Mouse (Mus musculus) small intestine, adult 2 months (tissue): Measurements from ENCODE around the gene Rpl7l1.
"Not testable (repeated sequence)": the region's sequence is repeated elsewhere in the genome, so short reads cannot be mapped to it uniquely, and the experiment has no call there.

ENCODE experiments used
- CTCF ChIP-seq: fragments of 200-500 bp; IDR thresholded peaks from 2 replicates; pipeline ENCODE4 v1.5.1; 2012; ENCODE audit warnings: low read depth, mild to moderate bottlenecking, control low read depth, inconsistent platforms, low read length, moderate library complexity, mixed read lengths; ENCODE audit not compliant: insufficient replicate concordance, insufficient read length; ENCODE audit errors: extremely low read depth
- POLR2A ChIP-seq: fragments of 200-500 bp; IDR thresholded peaks from 2 replicates; pipeline ENCODE4 v1.6.1; 2012; ENCODE audit warnings: low read depth, mild to moderate bottlenecking, control low read depth, inconsistent platforms, low read length, moderate library complexity

DNA sequence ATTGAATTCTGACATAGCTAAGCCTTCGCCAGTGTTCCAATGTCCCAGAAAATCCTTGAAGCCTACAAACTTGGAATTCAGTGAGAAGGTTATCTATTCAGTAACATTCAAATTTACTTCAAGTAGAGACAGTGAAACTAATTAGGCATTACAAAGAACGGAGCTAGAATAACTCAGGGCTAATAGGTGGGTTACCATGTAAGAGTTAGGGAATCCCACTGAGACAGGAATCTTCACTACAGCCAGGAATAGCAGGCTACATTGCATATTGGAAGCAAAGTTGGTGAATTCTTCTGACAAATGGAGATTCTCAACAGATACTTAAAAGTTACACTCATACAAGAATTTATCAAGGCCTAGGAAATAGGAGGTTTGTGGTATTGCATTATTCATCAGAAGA lies 5.5 kb upstream of the Rpl7l1 start:
- TF ChIP-seq CTCF, POLR2A: not testable (repeated sequence)
